Mouse (Mus musculus) megakaryocyte, embryonic 14.5 days (primary cell): Measurements from ENCODE around the gene Dido1. TPM values are rescaled to one million over a fixed set of nuclear protein-coding genes. Genes with fewer than 3 reads are reported as not detected.

Experiments
- H3K27me3 ChIP-seq: replicated peaks from 2 replicates; pipeline ENCODE3; 2012; ENCODE audit warnings: inconsistent platforms
- H3K36me3 ChIP-seq: replicated peaks from 2 replicates; pipeline ENCODE3; 2012; ENCODE audit warnings: low read length, inconsistent platforms, mixed read lengths
- H3K4me1 ChIP-seq: 2 replicates; pipeline ENCODE4 v1.6.1; 2012; ENCODE audit warnings: inconsistent platforms
- H3K4me3 ChIP-seq: replicated peaks from 2 replicates; pipeline ENCODE3; 2012; ENCODE audit warnings: moderate library complexity, mild to moderate bottlenecking, inconsistent platforms
- H3K9me3 ChIP-seq: 2 replicates; pipeline ENCODE4 v1.6.1; 2012; ENCODE audit warnings: inconsistent platforms
- FLI1 ChIP-seq: IDR thresholded peaks from 2 replicates; pipeline ENCODE4 v1.6.1; 2012; ENCODE audit warnings: low read length, inconsistent platforms, mixed read lengths
- GATA1 ChIP-seq: IDR thresholded peaks from 3 replicates; pipeline ENCODE4 v1.6.1; 2012; ENCODE audit warnings: mixed read lengths, low read length, inconsistent platforms, borderline replicate concordance
- polyA plus RNA-seq: library from polyadenylated mRNA; stranded (reverse); fragments of >175 nt; gene quantifications from 2 replicates; pipeline ENCODE4 v1.2.3, GENCODE M21; 2012; ENCODE audit warnings: low replicate concordance; ENCODE audit not compliant: insufficient read depth

The Dido1 gene
- polyA plus RNA-seq, 1 experiment = 8.4 TPM

- no peak for TF ChIP-seq FLI1
- no peak for TF ChIP-seq GATA1
- Histone ChIP-seq H3K9me3 (no peaks in the 10 kb centered on the region), H3K4me3 (peak overlapping the region; percentile 75), H3K36me3 (peaks cover 12% of the 10 kb centered on the region), H3K27me3 (no peaks in the 10 kb centered on the region), H3K4me1 (peaks cover 70% of the 10 kb centered on the region)
These were observed 4.7 kb downstream of the Dido1 start for GRCm38 (mm10) chr2:180705066-180705465.

GRCm38 (mm10) chr2:180704591-180704990 lies 5.2 kb downstream of the Dido1 start:
- peak overlapping the region; percentile 75 for H3K4me3 ChIP-seq
- TF ChIP-seq GATA1 (no peak), FLI1 (no peak)
- H3K9me3 ChIP-seq = no peaks in the 10 kb centered on the region
- peaks cover 75% of the 10 kb centered on the region for H3K4me1 ChIP-seq
- no peaks in the 10 kb centered on the region for H3K27me3 ChIP-seq
- peaks cover 12% of the 10 kb centered on the region for H3K36me3 ChIP-seq

GRCm38 (mm10) chr2:180703645-180704359 lies 6.0 kb downstream of the Dido1 start:
- Histone ChIP-seq H3K27me3 (no peaks in the 10 kb centered on the region), H3K4me1 (peaks cover 81% of the 10 kb centered on the region), H3K9me3 (no peaks in the 10 kb centered on the region), H3K36me3 (peaks cover 12% of the 10 kb centered on the region), H3K4me3 (no peak overlapping the region)
- TF ChIP-seq FLI1 (no peak), GATA1 (no peak)

- peaks cover 81% of the 10 kb centered on the region for H3K4me1 ChIP-seq
- H3K36me3 ChIP-seq = peaks cover 12% of the 10 kb centered on the region
- TF ChIP-seq FLI1 = no peak
- TF ChIP-seq GATA1 = no peak
- H3K4me3 ChIP-seq = no peak overlapping the region
- H3K9me3 ChIP-seq = no peaks in the 10 kb centered on the region
- H3K27me3 ChIP-seq = no peaks in the 10 kb centered on the region
These were observed 6.6 kb downstream of the Dido1 start for GRCm38 (mm10) chr2:180703175-180703574.

GRCm38 (mm10) chr2:180702701-180703149 lies 7.1 kb downstream of the Dido1 start:
- Histone ChIP-seq H3K4me1 (peaks cover 83% of the 10 kb centered on the region), H3K27me3 (no peaks in the 10 kb centered on the region), H3K4me3 (peak overlapping the region; percentile 96), H3K36me3 (peaks cover 12% of the 10 kb centered on the region), H3K9me3 (no peaks in the 10 kb centered on the region)
- TF ChIP-seq GATA1 (no peak), FLI1 (no peak)

DNA sequence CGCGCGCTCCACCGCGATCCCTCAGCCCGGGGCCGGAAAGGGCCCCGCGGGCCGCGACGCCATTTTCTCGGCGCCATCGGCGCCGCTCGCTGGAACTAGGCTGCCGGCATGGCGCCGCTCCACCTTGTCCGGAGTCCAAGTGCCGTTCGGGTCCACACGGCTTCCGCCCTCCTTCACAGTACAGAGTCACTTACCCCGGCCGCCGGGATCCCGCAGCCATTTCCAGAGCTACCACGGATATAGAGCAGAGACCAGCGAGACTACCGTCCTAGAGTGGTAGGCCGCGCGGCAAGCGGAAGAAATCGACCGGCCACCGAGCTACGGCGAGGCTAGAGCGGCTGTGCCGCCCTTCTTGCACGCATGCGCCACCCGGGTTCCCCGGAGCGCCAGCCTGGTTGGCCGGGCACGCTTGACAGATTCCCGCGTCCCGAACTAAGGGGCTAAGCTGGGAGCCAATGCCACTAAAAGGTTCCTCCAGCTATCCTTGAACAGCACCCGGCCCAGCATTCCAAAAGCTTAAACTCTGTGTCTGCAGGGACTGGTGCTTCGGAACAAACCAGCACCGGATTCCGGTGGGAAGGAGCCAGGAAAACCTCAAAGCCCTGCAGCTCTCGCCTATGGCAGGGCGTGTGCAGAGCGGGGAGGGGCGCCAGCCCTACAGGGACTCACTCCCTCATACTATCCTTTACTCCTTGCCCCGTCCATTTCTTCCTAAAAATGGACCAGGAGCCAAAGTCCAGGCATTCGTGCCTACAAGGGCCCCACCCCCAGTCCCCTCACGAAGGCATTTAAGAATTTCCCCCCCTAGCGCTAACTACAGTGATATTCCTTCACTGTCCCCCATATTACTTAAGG lies 7.8 kb downstream of the Dido1 start:
- peak overlapping the region; percentile 96 for H3K4me3 ChIP-seq
- no peak for TF ChIP-seq GATA1
- TF ChIP-seq FLI1 = no peak
- peaks cover 86% of the 10 kb centered on the region for H3K4me1 ChIP-seq
- peaks cover 10% of the 10 kb centered on the region for H3K36me3 ChIP-seq
- no peaks in the 10 kb centered on the region for H3K9me3 ChIP-seq
- no peaks in the 10 kb centered on the region for H3K27me3 ChIP-seq

- Histone ChIP-seq H3K4me1 (peaks cover 91% of the 10 kb centered on the region), H3K27me3 (no peaks in the 10 kb centered on the region), H3K36me3 (peaks cover 6% of the 10 kb centered on the region), H3K9me3 (no peaks in the 10 kb centered on the region), H3K4me3 (peak overlapping the region; percentile 96)
- TF ChIP-seq FLI1 = no peak
These were observed 8.6 kb downstream of the Dido1 start for GRCm38 (mm10) chr2:180701053-180701766.

DNA sequence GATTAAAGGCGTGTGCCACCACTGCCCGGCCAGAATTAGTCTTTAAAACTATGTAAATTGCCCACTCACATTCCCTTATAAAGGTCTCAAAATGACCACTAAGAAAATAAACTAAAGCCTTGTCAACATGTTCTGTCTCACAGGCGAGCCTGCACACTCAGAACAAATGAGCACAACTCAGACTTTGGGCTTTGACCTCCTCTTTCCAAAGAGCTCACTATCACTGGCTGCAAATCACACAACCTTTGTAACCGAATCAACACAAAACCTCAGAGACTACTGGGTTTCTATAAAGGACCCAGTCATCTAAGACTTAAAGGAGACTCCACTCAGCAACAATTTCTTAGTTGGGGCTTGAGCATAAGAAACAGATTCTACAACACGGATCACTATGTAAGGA lies 9.3 kb downstream of the Dido1 start:
- no peak for TF ChIP-seq FLI1
- TF ChIP-seq GATA1 = no peak
- Histone ChIP-seq H3K9me3 (no peaks in the 10 kb centered on the region), H3K4me3 (peak overlapping the region; percentile 96), H3K4me1 (peaks cover 91% of the 10 kb centered on the region), H3K27me3 (no peaks in the 10 kb centered on the region), H3K36me3 (no peaks in the 10 kb centered on the region)

DNA sequence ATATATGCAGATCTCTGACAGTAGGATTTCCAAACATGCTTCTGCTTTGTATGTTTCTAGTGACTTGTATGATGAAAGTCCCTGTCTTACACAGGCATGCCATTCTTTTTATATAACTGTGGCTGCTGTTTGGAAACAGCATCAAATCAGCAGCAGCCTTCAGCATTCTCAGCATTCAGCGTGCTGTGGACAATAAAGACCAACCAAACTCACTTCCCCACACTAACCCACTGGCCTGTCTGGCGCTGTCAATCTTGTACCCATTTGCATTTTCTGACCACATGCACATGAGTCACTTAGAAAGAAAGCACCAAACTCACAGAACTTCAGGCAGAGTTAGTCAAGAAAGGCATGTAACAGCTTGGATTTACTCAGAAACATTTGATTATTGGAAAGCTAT lies 14.6 kb downstream of the Dido1 start:
- H3K4me1 ChIP-seq = peaks cover 100% of the 10 kb centered on the region
- TF ChIP-seq FLI1 (no peak), GATA1 (no peak)
- H3K9me3 ChIP-seq = no peaks in the 10 kb centered on the region
- H3K27me3 ChIP-seq = no peaks in the 10 kb centered on the region
- peaks cover 14% of the 10 kb centered on the region for H3K36me3 ChIP-seq
- peak overlapping the region; percentile 53 for H3K4me3 ChIP-seq

- peaks cover 90% of the 10 kb centered on the region for H3K4me1 ChIP-seq
- H3K9me3 ChIP-seq = no peaks in the 10 kb centered on the region
- H3K36me3 ChIP-seq = peaks cover 40% of the 10 kb centered on the region
- H3K27me3 ChIP-seq = no peaks in the 10 kb centered on the region
- peak overlapping the region; percentile 67 for H3K4me3 ChIP-seq
- TF ChIP-seq GATA1 = no peak
- TF ChIP-seq FLI1 = no peak
These were observed 17.2 kb downstream of the Dido1 start for GRCm38 (mm10) chr2:180692630-180693029.
